Mouse (Mus musculus): Measurements from ENCODE around the gene Tbxas1.

The Tbxas1 gene

GRCm38 (mm10) chr6:38960791-38961426 is 85.7 kb downstream of the Tbxas1 start:
- DNase-seq (ENCODE audit: low spot score): no peak

- DNase-seq (ENCODE audit: low spot score): no peak
Observed at GRCm38 (mm10) chr6:38961427-38962033, 86.3 kb downstream of the Tbxas1 start.

- DNase-seq (ENCODE audit: low spot score): no peak
Observed at GRCm38 (mm10) chr6:38966839-38967238, 91.6 kb downstream of the Tbxas1 start.

- DNase-seq (ENCODE audit: low spot score): no peak
Observed at GRCm38 (mm10) chr6:38967288-38967687, 92.1 kb downstream of the Tbxas1 start.

- no peak for DNase-seq (ENCODE audit: low spot score)
Observed at GRCm38 (mm10) chr6:38967988-38968387, 92.8 kb downstream of the Tbxas1 start.

- no peak for DNase-seq (ENCODE audit: low spot score)
Observed at GRCm38 (mm10) chr6:38969944-38970740, 94.9 kb downstream of the Tbxas1 start.

- no peak for DNase-seq (ENCODE audit: low spot score)
Observed at GRCm38 (mm10) chr6:38970759-38971158, 95.6 kb downstream of the Tbxas1 start.

GRCm38 (mm10) chr6:38972826-38973225 is 97.6 kb downstream of the Tbxas1 start:
- no peak for DNase-seq (ENCODE audit: low spot score)

- DNase-seq (ENCODE audit: low spot score): no peak
Observed at GRCm38 (mm10) chr6:38973441-38974161, 98.4 kb downstream of the Tbxas1 start.

- DNase-seq (ENCODE audit: low spot score): no peak
Observed at GRCm38 (mm10) chr6:38974162-38974525, 98.9 kb downstream of the Tbxas1 start.

- DNase-seq (ENCODE audit: low spot score): no peak
Observed at GRCm38 (mm10) chr6:38974536-38975268, 99.5 kb downstream of the Tbxas1 start.

GRCm38 (mm10) chr6:38975866-38976265 is 100.7 kb downstream of the Tbxas1 start:
- no peak for DNase-seq (ENCODE audit: low spot score)

- no peak for DNase-seq (ENCODE audit: low spot score)
Observed at GRCm38 (mm10) chr6:38976355-38976754, 101.2 kb downstream of the Tbxas1 start.

- no peak for DNase-seq (ENCODE audit: low spot score)
Observed at GRCm38 (mm10) chr6:38980921-38981715, 105.9 kb downstream of the Tbxas1 start.

- DNase-seq (ENCODE audit: low spot score): no peak
Observed at GRCm38 (mm10) chr6:38982071-38982470, 106.9 kb downstream of the Tbxas1 start.

GRCm38 (mm10) chr6:38982656-38983055 is 107.5 kb downstream of the Tbxas1 start:
- DNase-seq (ENCODE audit: low spot score): no peak

GRCm38 (mm10) chr6:38983060-38983459 is 107.9 kb downstream of the Tbxas1 start:
- no peak for DNase-seq (ENCODE audit: low spot score)

GRCm38 (mm10) chr6:38984626-38985025 is 109.4 kb downstream of the Tbxas1 start:
- DNase-seq (ENCODE audit: low spot score): no peak

GRCm38 (mm10) chr6:38986641-38987040 is 111.4 kb downstream of the Tbxas1 start:
- DNase-seq (ENCODE audit: low spot score): no peak

- no peak for DNase-seq (ENCODE audit: low spot score)
Observed at GRCm38 (mm10) chr6:38992016-38992415, 116.8 kb downstream of the Tbxas1 start.

GRCm38 (mm10) chr6:38995774-38996173 is 120.6 kb downstream of the Tbxas1 start:
- DNase-seq (ENCODE audit: low spot score): no peak
